Mouse (Mus musculus): ENCODE measurements around the gene Ttc26.
A peak's percentile ranks its signal among the peaks of the same experiment; 100 is the strongest.
"Not testable (repeated sequence)": the region's sequence is repeated elsewhere in the genome, so short reads cannot be mapped to it uniquely, and the experiment has no call there.

The Ttc26 gene

DNA sequence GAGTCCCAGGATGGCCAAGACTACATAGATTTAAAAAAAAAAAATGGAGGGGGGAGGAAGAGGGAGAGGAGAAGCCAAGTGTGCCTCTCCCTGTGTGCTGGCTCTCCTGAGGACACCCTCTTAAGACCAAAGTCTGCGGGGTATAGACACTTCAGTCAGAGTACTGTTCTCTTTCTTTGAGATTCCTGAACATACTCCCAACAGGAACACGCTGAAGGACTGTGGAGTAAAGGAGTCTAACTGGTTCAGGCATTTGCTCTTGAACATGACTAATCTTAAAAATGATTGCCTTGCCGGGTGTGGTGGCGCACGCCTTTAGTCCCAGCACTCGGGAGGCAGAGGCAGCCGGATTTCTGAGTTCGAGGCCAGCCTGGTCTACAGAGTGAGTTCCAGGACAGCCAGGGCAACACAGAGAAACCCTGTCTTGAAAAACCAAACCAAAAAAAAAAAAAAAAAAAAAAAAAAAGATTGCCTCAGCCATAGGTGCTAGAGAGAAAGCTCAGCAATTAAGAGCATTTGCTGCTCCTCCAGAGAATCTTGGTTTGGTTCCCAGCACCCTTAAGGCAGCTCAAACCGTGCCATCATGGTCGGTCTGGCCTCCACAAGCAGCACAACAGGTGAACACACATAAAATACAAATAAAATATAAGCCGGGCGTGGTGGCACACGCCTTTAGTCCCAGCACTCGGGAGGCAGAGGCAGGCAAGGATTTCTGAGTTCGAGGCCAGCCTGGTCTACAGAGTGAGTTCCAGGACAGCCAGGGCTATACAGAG, 24.4 kb upstream of the Ttc26 start:
- not testable (repeated sequence) for DNase-seq

- DNase-seq, result no peak
Measured at GRCm38 (mm10) chr6:38357603-38358252, 23.5 kb upstream of the Ttc26 start.

DNA sequence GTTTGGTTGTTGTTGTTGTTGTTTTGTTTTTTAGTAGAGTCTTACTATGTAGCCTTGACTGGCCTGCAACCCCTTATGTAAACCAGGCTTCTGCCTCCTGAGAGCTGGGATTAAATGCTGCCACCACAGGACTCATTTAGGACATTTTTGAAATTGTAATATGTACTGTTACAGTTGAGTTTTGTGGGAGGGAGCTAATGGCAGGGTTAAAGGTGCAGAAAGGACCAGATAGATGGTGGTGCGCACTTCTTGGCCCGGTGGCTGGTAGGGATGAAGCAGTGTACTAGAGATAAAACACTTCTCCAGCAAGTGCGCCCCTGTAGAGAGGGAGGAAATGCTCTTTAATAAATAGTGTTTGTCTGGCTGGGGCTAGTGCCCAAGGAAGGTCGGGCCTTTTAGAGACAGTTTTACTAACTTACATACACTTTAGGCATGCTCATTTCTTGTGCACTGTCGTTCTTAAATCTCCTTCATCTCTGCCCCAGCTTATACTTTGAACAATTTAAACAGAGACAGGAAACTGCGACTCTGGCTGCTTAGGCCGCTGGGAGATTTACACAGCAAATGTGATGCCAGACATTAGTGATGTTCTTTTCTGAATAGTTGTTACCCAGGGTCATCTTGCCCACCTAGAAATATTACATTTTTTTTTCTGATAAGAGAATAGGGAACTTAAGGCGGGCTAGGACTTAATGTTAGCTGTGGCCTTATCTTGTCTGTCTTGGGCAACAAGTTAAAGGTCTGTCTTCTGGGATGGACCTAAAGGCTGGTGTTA, 22.8 kb upstream of the Ttc26 start:
- DNase-seq, result no peak

DNA sequence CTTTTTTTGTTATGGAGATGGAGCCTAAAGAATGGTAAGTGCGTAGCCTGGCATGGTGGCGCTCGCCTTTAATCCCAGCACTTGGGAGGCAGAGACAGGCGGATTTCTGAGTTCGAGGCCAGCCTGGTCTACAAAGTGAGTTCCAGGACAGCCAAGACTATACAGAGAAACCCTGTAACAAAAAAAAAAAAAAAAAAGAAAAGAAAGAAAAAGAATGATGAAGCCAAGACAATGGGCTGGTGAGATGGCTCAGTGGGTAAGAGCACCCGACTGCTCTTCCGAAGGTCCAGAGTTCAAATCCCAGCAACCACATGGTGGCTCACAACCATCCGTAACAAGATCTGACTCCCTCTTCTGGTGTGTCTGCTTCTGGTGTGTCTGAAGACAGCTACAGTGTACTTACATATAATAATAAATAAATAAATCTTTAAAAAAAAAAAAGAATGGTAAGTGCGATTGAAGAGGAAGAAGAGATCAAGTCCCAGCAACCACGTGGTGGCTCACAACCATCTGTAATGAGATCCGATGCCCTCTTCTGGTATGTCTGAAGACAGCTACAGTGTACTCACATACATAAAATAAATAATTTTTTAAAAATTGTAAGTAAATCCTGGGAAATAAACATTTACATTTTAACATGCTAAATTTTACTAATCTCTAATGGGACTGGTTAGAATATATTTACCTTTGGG, 22.1 kb upstream of the Ttc26 start:
- not testable (repeated sequence) for DNase-seq

GRCm38 (mm10) chr6:38359736-38360499, 21.4 kb upstream of the Ttc26 start:
- DNase-seq, result no peak

DNA sequence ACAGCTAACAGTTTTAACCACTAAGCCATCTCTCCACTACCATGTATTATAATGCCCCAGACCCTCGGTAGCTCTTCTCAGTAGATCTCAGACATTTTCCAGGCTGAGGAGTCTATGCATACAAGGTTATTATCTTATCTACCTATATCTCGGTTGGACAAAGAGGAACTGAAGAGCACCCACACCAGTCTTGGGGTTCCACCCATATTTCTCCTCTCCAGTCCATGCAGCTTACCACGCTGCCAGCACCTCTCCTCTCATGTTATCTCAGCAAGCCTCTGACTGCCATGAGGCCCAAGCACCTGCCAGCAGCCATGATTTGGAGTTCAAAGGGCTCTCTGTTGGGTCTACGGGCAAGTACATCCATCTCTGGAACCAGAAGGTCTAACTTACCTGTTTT, 20.2 kb upstream of the Ttc26 start:
- no peak for DNase-seq

DNA sequence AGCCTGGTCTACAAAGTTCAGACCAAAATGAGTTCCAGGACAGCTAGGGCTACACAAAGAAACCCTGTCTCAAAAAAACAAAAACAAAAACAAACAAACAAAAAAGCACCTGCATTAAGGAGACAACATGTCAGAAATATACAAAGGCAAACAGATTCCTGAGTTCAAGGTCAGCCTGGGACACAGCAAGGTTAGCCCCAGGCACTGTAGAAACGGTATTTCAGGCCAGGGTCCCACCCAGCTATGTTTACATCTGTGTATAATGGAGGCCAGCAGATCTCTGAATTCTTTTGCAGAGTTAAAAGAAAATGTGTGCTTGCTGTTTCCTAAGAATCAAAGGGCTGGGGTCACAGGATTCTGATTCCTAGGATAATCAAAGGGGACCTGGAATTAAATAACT, 19.3 kb upstream of the Ttc26 start:
- DNase-seq, result no peak

DNA sequence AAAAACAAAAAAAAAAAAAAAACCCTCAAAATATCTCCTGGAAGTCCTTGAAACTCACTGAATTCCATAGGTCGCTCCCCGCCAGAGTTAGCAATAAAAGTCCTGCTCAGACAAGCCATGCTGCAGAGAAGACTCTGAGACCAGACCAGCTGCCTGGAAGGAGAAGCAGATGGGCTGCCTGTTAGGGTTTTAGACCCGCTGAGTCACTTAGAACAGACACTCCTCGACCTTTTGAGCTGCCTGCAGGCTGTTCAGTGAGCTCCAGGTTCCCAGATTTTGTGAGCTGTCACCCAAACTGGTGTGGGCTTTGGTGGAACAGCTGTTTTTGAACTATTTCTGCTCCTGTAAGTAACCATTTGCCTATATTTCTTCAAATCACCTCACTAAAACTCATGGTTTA, 17.9 kb upstream of the Ttc26 start:
- DNase-seq, result no peak

GRCm38 (mm10) chr6:38364121-38364520, 17.1 kb upstream of the Ttc26 start:
- no peak for DNase-seq

GRCm38 (mm10) chr6:38369945-38370344, 11.3 kb upstream of the Ttc26 start:
- no peak for DNase-seq

- DNase-seq, result no peak
Measured at GRCm38 (mm10) chr6:38374271-38374670, 7.0 kb upstream of the Ttc26 start.

- no peak for DNase-seq
Measured at GRCm38 (mm10) chr6:38380764-38381128, 523 bp upstream of the Ttc26 start.

- peak; percentile 12 for DNase-seq
Measured at GRCm38 (mm10) chr6:38389671-38390070, 8.4 kb downstream of the Ttc26 start.

GRCm38 (mm10) chr6:38432457-38432856, 51.2 kb downstream of the Ttc26 start:
- not testable (repeated sequence) for DNase-seq

DNA sequence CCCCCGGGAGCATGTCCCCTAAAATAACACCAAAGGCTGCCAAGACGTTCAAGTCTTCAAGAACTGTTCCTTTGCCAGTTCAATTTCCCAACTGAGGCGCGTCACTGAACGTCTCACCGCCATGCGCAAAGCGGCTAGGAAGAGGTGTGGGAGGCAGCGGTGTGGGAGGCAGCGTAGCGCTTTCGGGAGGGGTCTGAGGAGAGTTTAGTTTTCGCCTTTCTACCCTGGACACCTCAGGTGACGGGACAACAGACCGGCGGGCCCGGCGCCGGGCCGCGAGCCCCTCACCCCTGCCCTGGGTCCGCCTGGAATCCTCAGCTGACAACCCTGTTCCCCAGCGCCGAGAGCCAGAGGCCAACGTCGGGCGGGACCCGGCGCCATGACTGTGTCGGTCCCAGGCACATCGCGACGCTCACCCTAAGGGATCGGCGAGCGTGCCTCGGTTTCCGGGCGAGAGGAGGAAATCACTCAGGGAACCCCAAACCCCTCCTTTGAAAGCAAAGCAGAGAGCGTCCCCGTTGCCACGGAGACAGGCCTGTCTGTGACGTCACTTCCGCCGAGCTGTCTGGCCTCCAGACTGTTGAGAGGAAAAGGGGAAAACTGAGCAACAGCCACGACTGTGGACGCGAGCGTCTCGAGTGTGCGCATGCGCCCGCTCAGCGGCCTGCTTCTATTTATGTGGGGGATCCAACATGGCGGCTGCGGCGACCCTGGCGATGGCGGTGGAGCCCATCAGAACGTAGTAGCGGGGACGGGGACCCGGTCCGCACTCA, 52.2 kb downstream of the Ttc26 start, which contains the start of gene Ubn2:
Gene Ubn2, plus strand, starts transcription at position 690 of the 773 bp plus-strand sequence.
- peak; percentile 98 for DNase-seq

GRCm38 (mm10) chr6:38434055-38435023, 53.1 kb downstream of the Ttc26 start:
- peak; percentile 54 for DNase-seq

DNA sequence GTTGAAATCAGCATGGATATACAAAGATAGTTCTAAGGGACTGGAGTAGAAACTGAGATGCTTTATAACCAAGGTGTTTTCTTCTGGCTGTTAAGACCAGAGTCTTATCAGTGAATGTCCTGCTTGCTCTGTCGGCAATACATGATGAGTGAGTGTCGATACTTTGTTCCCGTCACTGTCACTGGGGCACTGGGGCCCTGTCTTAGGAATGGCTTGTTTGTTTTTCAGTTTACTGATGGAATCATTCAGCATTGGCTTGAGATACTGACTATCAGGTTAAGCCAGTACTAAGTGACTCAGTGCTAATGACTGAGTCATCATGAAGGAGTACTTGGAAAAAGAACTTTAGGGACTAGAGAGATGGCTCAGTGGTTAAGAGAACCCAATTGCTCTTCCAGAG, 62.6 kb downstream of the Ttc26 start:
- no peak for DNase-seq

- DNase-seq, result no peak
Measured at GRCm38 (mm10) chr6:38448295-38448694, 67.0 kb downstream of the Ttc26 start.

DNA sequence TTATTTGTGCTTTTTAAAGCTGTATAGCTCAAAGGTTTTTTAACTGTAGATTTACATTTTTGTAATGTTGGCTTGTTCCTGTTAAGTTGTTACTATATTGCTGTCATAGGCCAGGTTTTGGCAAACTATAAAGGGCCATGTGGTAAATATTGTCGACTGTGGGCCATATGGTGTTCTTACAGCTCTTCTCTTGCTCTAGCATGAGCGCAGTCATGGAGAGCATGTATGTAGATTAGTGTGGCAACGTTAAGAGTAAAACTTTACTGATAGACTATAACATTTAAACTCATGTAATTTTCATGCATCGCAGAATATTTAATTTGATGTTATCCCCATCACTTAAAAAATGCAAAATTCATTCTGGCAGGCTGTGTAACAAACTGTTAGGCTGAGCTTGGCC, 71.8 kb downstream of the Ttc26 start:
- DNase-seq, result no peak

GRCm38 (mm10) chr6:38456425-38456824, 75.2 kb downstream of the Ttc26 start:
- not testable (repeated sequence) for DNase-seq
